Mouse (Mus musculus) retina, postnatal 1 day (tissue): Measurements from ENCODE around the gene Medag.

Experiments
- DNase-seq: peaks from one replicate; pipeline ENCODE4 v3.0.0-alpha.2; 2012

The Medag gene

GRCm38 (mm10) chr5:149411509-149412193 is at the start of gene Medag:
Gene Medag (plus strand): TSS chr5:149411749.
- DNase-seq = peak; percentile 72

DNA sequence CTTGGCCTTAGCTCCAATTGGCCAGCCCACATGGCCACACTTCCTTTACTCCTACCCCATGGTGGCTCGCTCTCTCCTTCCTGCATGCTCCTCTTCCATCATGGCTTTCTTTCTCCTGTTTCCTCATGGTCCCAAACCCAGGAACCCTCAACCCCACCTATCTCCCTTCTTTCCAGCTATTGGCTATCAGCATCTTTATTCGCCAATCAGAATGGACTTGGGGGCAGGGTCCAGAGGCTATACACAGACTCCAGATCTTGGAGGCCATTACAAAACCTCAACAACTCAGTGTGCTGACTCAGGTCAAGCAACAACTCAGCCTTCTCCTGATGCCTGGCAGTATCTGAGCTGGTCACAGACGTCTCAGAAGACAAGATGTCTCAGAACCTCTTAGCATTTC is 48.9 kb upstream of the Medag start:
- no peak for DNase-seq

DNA sequence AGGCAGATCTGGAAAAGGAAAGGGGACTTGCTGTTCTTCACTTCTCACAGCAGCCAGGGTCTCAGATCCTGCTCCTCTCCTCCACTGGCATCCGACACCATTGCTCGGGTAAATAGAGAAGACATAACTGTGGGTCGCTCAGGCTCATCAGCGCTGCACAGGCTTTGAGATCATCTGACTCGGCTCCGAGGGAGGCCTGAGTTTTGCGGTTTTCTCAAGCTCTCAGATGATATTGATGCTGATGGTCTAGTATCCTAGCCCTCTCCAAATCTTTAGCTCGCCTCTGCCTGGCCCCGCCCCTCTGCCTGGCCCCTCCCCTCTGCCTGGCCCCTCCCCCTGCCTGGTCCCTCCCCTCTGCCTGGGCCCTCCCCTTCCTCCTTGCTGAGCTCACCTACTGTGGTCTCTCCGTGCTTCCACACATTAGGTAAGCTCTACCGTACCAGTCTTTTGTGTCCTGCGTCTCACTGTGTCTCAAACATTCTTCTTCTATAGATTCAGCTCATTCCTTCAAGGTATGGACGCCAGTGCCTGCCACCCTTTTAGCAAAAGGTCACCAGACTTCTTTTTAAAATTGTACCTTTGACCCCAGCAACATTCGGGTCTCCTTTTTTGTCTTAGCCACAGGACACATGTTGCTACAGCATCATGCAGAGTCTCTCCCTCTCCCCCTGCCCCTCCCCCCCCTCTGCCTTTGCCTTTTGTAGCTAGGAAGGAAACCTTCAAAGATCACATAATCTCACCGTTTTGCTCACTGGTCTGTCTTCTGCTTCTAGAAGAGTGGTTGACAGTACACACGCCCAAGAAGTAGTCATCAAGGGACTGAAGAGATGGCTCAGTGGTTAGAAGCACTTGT is 47.4 kb upstream of the Medag start:
- DNase-seq = no peak

DNA sequence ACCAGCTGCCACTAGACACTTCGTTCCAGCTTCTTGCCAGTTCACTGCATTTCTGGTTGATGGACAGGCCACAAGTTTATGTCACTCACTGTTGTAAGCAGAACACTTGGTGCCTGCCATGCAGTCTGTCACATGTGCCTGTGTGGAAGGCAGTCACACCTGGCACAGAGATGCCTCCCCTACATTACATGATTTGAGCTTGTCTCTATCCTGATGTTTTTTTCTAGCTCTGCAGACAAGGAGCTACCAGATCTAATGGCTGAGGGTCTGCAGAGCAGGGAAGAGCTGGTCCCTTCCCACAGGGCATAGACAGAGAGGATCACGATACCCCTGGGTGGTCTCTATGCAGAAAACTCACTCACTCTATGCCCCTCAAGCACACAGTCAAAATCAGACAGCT is 44.5 kb upstream of the Medag start:
- no peak for DNase-seq

DNA sequence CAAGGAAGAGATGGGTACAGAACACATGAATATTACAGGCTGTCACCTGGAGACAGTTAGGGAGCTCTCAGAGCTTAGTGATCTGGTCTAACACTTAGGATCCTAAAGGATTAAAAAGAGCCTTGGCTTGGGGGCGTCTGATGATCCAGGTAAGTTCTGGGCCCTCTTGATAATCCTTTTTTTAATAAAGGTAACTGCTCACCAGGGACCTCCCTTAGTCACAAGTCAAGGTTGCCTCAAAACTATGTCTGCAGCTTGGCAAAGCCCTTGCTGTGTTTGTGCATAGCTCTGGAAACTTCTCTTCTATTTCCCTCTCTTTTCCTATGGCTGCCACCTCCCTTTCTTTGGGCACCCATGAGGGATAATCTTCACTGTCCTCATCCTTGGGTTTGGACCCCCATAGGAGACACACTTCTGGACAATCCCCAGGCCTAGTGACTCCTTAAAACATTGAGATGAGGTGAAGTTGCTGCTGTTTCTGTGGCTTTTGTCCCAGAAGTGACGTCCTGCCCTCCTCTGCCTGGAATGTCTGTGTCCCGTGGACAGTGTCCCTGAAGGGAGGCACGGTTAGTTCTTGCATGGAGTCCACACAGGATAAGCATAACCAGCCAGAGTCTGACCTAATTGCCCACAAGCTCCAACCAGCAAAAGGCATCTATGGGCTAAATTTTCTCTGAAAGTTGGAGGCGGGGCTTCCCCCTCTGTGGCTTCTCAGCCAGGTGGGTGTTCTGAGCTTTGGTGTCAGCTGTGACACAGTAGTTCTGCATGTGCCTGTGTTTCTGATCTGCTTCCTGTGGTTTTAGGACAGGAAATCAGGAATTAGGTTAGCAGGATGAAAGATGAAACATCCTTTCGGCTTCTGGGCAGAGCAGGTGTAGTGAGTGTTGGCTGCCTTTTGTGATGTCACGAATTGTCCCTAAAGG is 43.7 kb upstream of the Medag start:
- no peak for DNase-seq

DNA sequence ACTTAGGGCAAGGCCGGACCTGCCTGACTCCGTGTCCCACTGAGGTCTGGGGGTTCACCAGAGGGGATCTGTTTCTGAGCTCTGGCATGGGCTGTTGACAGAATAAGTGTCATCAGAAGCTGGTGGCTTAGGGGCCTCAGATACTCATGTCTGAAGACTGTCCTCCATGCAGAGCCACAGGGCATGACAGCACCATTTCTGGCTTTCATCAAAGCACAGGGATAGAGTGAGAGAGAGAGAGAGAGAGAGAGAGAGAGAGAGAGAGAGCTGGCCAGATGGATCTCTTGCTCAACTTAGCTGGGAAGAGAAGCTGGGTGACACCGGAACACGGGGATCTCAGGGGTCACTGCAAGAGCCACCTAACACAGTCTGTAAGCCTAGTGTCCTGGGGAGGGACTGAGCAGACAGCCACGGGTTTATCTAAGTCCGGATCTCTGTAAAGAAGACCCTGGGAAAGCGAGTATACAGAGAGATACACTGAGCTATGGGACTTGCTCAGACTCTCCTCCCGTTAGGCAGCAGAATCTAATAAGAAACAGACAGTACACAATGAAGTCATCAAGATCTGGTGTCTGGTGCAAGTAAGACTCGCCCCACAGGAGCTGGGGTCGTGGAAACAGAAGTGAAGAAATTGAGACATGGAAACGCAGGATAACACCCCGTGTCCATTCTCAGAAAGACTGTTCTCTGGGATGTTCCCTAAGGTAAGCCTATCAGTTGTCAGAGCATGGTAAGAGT is 42.8 kb upstream of the Medag start:
- DNase-seq = no peak

DNA sequence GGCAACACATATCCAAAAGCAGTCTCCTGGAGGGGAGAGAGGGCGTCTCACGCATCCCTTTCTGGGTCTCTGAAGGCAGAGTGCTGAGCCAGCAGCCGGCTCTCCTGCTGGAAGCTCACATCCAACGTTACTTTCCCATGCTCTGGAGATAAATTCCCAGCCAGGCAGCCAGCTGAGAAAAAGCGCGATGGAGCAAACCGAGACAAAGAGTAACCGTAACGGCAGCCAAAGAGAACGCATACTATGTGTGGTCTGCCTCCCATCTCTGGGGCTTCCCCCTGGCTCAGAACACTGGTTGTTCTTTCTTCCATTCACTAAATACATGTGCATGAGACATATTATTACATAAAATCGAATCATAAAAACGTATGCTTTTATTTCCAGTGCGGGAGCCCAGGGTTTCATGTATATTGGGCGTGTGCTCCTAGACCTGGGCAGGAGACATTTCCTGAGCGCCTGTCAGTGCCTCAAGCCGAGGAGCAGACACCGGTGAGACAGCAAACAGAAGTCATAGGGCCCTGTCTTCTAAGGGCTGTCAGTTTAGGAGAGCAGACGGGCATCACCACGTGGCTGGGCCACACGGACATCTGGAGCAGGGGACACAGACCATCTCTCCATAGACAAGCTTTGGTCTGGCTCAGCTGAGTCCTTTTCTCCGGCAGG is 42.0 kb upstream of the Medag start:
- DNase-seq = no peak

GRCm38 (mm10) chr5:149372018-149372417 is 39.5 kb upstream of the Medag start:
- DNase-seq = no peak

- DNase-seq = no peak
These were observed 38.3 kb upstream of the Medag start for GRCm38 (mm10) chr5:149373224-149373623.

- no peak for DNase-seq
These were observed 37.5 kb upstream of the Medag start for GRCm38 (mm10) chr5:149374026-149374425.

DNA sequence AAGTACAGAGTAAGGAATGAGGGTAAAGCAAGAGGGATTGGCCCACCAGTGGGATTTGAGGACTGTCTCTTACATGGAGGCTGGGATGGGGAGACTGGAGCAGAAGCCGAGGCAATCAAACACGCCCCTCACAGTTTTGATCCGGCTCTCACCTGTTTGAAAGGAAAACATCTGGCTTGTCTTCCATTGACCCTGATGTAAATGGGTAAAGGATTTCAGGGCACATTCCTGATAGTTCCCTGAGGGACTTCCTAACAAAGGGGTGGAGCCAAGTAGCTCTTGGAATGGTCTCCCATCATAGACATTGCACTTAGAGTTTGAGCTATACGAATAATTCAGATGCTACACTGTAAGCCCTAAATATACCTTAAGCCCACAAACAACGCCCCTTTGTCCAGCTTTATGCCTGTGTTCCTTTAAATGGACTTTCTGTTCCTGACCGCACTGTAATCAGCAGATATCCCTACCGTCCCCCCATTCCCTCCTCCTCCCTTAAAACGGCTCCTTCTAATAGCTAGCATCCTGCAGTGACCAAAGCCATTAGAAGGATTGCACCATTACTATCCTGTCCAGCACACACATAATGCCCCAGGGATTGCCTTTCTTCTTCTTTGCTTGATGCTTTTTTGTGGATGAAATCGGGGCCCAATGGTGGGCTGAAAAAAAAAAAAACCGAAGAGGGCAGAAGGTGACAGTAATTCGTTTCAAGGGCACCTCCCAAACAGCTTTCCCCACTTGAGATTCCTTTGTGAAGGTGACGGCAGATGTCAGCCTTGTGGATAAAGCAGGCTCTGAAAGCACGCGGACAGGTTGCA is 36.3 kb upstream of the Medag start:
- DNase-seq = no peak

GRCm38 (mm10) chr5:149375889-149376212 is 35.7 kb upstream of the Medag start:
- peak; percentile 89 for DNase-seq

DNA sequence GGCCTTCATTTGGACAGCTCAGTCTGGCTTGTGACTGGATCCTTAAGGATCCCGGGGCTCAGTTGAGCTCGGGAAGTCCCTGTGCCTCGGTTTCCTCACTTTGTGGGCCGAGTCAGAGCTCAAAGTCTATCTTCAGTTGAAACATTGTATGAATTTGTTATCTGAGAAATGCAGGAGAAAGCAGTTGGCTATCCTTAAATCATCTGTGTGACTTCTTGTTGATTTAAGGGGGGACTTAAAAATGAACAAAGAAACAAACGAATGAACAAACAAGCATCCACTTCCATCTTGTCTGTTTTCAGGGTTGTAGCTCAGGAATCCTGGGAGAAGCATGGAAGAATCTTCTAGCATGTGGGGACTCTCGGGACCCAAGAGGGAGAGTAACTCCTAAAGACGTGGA is 35.2 kb upstream of the Medag start:
- DNase-seq = no peak

DNA sequence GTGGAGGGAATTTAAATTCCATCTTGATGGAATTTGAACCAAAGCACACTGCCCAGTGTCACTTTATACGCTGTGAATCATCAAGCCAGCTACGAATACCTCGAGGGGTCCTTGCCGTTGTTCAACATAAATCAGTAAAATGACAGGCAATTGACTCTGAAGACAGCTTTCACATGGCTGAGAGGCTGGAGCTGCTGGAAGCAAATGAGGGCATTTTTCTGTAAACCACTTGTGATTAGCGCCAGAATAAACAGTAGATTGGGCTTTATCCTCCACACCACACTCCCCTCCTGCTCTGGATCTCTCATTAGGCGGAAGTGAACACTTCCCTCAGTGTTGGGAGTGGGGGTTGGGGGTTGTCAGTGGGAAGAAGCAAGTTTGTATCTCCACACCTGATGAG is 34.3 kb upstream of the Medag start:
- DNase-seq = no peak

DNA sequence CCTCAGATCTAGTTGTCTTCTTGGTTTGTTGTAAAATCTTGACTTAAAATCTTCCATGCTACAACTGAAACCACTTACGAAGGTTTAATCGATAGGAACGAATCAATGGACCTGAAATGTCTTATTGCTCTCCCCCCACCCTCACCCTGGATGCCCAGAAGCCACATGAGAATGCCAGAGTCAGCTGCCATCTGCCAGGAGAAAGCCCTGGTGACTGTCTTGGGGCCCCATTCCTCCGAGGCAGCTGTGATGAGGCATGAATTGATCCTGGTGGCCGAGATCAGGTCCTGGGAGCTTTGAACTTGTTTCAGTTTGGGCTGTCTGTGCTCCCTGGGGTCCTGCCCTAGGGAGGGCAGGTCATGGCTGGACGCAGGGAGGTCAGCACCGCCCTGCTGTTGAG is 33.0 kb upstream of the Medag start:
- DNase-seq = no peak

DNA sequence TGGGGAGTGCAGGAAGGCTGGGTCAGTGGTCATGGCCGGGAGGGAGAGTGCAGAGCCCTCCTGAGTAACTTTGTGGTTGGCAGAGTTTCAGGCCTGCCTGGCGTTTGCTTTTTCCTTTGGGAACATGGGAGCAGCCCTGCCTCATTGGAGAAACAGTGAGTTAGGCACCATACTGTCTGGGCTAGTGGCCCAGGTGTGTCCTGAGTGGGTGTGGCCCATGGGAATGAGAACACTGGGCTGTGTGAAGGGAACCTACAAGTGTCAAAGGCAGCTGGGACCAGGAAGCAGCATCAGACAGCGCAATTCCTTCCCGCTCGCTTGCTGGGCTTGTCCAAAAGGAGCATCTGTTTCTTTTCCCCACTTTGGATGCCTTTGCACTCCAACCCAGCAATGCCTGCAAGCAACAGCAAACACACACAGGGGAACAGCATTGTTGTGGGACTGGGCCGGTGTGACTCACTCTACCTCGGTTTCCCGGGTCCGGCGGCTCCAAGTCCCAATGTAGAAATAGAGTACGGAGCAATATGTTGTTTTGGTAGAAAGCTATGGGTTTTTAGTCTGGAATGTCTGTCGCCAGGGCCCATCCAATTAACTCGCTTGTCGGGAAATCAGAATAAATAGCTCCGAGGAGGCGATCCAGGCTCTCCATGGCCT is 32.3 kb upstream of the Medag start:
- no peak for DNase-seq

DNA sequence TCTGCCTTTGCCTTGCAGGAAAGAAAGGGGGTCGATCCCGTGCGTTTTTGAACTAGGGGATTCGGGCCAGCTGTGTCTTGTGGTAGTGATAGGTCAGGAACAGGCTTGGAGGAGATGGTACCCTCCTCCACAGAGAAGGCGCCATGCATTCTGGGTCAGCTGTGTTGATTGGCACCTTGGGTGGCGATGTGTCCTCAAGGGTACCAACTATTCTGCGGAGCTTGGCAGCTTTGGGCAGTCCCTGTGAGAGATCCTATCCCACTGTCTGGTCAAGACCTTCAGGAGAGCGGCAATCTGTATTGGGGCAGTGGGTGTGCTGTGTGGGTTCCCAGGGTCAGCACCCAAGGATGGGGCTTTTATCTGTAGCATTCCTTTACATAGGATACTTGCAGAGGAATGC is 31.7 kb upstream of the Medag start:
- DNase-seq = no peak

DNA sequence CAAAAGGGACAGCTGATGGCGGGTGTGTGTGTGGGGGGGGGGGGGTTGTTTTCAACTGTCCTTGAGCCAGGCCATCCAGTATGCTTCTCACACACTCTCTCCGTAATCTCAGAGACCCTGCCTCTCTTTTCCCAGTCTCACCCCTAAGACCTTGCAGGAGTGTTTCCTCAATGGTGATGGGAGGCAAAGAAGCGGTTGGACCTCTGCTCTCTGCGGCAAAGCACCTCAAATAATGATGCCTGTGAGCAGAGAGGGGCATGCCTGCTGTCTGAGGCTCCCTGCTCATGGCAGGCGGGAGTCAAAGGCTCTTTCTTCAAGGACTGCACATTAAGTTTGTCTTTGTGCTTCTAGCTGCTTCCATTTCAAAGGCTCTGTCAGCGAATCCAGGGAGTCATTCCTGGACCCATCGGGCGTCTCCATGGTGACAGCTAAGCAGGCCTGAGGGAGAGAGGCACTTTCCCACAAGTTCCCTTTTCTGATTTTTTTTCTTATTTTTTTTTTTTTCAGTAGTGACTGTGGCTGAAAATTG is 31.1 kb upstream of the Medag start:
- DNase-seq = peak; percentile 45

DNA sequence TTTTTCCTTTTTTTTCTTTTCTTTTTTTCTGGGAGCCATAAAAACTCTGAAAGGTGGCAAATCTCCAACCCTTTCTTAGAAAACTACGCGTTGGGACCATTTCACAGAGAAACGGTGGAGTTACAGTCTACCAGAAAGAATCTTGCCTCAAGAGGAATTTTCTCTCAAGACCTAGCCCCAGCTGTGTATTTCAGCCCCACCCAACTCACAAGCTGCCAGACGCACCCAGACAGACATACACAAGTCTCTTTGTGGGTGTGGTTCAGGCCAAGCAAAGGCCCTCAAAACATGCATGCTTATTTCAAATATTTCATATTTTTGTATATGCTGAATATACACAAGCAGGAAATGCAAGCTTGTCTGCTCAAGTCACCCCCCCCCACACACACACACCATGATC is 29.6 kb upstream of the Medag start:
- DNase-seq = no peak

DNA sequence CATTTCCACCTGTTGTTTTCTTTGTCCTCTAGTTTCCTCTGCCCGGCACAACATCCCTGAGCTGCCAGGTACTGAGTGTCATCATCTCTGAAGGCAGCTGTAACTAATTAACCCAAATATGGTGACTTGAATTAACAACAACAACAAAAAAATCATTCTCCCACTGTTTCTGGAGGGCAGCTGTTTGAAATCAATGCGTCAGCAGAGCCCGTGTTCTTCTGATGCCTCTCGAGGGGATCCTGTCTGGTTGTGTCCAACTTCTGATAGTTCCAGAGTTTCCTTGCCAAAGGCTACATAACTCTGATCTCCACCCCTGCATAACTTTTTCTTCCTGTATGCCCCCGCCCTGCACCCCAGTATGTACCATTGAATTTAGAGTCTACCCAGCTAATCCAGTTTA is 28.9 kb upstream of the Medag start:
- DNase-seq = no peak
